Mouse (Mus musculus) limb, embryonic 10.5 days (tissue): ENCODE results near the gene Ceacam1. TPM values are rescaled to one million over a fixed set of nuclear protein-coding genes. Genes with fewer than 3 reads are reported as not detected.
"Not testable (repeated sequence)": the region's sequence is repeated elsewhere in the genome, so short reads cannot be mapped to it uniquely, and the experiment has no call there.

Experiments
- DNase-seq: peaks from one replicate; pipeline ENCODE4 v3.0.0-alpha.2; 2017; ENCODE audit warnings: low spot score
- H3K27ac ChIP-seq: fragments of 300-500 bp; sonication (generic); 2 replicates; pipeline ENCODE4 v1.5.1; 2016; ENCODE audit warnings: mild to moderate bottlenecking
- H3K27me3 ChIP-seq: fragments of 300-500 bp; sonication (generic); 2 replicates; pipeline ENCODE4 v1.6.1; 2016; ENCODE audit warnings: low read depth, mild to moderate bottlenecking; ENCODE audit not compliant: poor library complexity, severe bottlenecking
- H3K36me3 ChIP-seq: fragments of 300-500 bp; sonication (generic); 2 replicates; pipeline ENCODE4 v1.6.1; 2016; ENCODE audit warnings: mild to moderate bottlenecking, moderate library complexity
- H3K4me1 ChIP-seq: fragments of 300-500 bp; sonication (generic); 2 replicates; pipeline ENCODE4 v1.6.1; 2016
- H3K4me3 ChIP-seq: fragments of 300-500 bp; sonication (generic); 2 replicates; pipeline ENCODE4 v1.5.1; 2016; ENCODE audit warnings: mild to moderate bottlenecking, moderate library complexity
- H3K9me3 ChIP-seq: fragments of 300-500 bp; sonication (generic); replicated peaks from 2 replicates; pipeline ENCODE4 v1.6.1; 2016; ENCODE audit warnings: mild to moderate bottlenecking
- WGBS: fragments of 180-500 bp; shearing (Covaris S2); methylation state at CpG from one replicate; pipeline ENCODE4 v1.1.7; 2016; 5-methylcytosine and 5-hydroxymethylcytosine counted together
- polyA plus RNA-seq: library from polyadenylated mRNA; unstranded; fragments of >200 nt; fragmentation: Nextera tagmentation; extraction: Ambion mirVana; gene quantifications from 2 replicates; pipeline ENCODE4 v1.2.1, GENCODE M21; 2016

Gene Ceacam1
- 1.5 and 1.7 TPM in 2 replicates for polyA plus RNA-seq

DNA sequence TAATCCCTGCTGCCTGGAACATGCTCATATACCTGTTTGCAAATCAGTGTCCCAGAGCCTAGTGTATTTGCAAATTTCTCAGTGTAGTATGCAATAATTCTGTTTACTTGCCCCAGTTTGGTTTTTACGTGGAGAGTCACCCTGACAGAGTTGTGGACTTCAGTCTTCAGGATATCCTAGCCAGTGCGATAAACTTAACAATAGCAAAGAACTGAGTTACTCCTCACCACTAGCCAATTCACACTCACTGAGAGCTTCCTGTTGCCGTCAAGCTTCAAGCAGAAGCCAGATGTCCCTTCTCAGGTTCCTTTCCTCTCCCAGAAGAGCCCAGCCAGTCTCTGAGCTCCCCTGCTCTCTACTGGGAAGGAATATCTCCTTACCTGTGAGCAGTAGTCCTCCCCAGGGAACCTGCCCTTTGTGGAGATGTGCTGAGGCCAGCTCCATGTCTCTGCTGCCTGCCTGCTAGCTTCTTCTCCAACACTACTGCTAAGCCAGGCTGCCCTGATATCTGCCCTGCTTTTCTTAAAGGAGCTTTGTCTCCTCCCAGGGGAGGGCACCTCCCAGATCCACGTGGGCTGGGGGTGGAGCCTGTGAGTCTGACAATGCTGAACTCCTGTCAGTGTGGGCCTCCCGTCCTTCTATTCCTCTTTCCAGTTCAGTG is at the start of gene Ceacam1:
TSS of gene Ceacam1 (minus strand) at position 513 of the 661 bp plus-strand sequence.
- H3K36me3 ChIP-seq, H3K27me3 ChIP-seq, H3K4me1 ChIP-seq, H3K27ac ChIP-seq, H3K4me3 ChIP-seq, H3K9me3 ChIP-seq: not testable (repeated sequence)
- DNase-seq, result peak; percentile 36
- 27% methylated on average over 5 of the region's 5 CpGs for WGBS

GRCm38 (mm10) chr7:25516070-25516777 is 38.8 kb upstream of the Ceacam1 start:
- H3K27ac ChIP-seq, H3K36me3 ChIP-seq, H3K27me3 ChIP-seq, DNase-seq, H3K4me3 ChIP-seq, H3K4me1 ChIP-seq, H3K9me3 ChIP-seq: not testable (repeated sequence)
- 86% methylated on average over 3 of the region's 5 CpGs for WGBS

GRCm38 (mm10) chr7:25515667-25516066 is 38.3 kb upstream of the Ceacam1 start:
- DNase-seq, H3K9me3 ChIP-seq, H3K27me3 ChIP-seq, H3K36me3 ChIP-seq, H3K27ac ChIP-seq, H3K4me1 ChIP-seq, H3K4me3 ChIP-seq: not testable (repeated sequence)
- WGBS, result 70% methylated on average over 1 of the region's 1 CpGs

GRCm38 (mm10) chr7:25509925-25510324 is 32.5 kb upstream of the Ceacam1 start:
- WGBS, result 19% methylated on average over 3 of the region's 3 CpGs
- no peak for DNase-seq
- no peaks in the 10 kb centered on the region for H3K27me3 ChIP-seq
- H3K9me3 ChIP-seq, result no peaks in the 10 kb centered on the region
- no peak overlapping the region for H3K27ac ChIP-seq
- no peaks in the 10 kb centered on the region for H3K4me1 ChIP-seq
- H3K36me3 ChIP-seq, result no peaks in the 10 kb centered on the region
- no peak overlapping the region for H3K4me3 ChIP-seq

DNA sequence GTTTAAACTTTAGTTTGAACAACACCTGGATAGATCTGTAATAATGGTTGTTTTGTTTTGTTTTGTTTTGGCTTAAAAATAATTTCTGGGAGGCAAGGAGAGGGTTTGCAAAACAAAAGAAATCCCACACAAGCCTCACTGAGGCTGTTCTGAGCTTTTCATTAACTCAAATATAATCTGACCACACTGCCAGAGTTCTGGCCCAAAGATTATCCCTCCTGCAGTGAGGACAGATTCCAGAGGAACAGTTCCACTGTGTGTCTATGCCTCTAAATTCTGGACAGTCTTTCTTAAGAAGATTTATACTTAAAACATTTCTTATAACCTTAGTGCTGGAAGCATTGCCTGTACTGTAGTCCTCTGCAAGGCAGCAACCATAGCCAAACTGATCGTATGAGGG is 17.2 kb upstream of the Ceacam1 start:
- 86% methylated on average over 1 of the region's 1 CpGs for WGBS
- Histone ChIP-seq H3K9me3 (no peaks in the 10 kb centered on the region), H3K4me1 (no peaks in the 10 kb centered on the region), H3K27me3 (no peaks in the 10 kb centered on the region), H3K4me3 (no peak overlapping the region), H3K27ac (no peak overlapping the region), H3K36me3 (no peaks in the 10 kb centered on the region)
- DNase-seq, result no peak

- H3K4me3 ChIP-seq, H3K9me3 ChIP-seq, H3K36me3 ChIP-seq, DNase-seq, H3K27ac ChIP-seq, H3K27me3 ChIP-seq, H3K4me1 ChIP-seq: not testable (repeated sequence)
- no CpG with 5 or more reads among the region's 1 CpGs for WGBS
Observed at GRCm38 (mm10) chr7:25490698-25491097, 13.3 kb upstream of the Ceacam1 start.

GRCm38 (mm10) chr7:25489382-25489781 is 12.0 kb upstream of the Ceacam1 start:
- H3K9me3 ChIP-seq, H3K4me1 ChIP-seq, H3K36me3 ChIP-seq, H3K27ac ChIP-seq, DNase-seq, H3K4me3 ChIP-seq, H3K27me3 ChIP-seq: not testable (repeated sequence)
- WGBS, result 92% methylated on average over 3 of the region's 3 CpGs

GRCm38 (mm10) chr7:25486186-25486585 is 8.8 kb upstream of the Ceacam1 start:
- 39% methylated on average over 1 of the region's 1 CpGs for WGBS
- no peak for DNase-seq

DNA sequence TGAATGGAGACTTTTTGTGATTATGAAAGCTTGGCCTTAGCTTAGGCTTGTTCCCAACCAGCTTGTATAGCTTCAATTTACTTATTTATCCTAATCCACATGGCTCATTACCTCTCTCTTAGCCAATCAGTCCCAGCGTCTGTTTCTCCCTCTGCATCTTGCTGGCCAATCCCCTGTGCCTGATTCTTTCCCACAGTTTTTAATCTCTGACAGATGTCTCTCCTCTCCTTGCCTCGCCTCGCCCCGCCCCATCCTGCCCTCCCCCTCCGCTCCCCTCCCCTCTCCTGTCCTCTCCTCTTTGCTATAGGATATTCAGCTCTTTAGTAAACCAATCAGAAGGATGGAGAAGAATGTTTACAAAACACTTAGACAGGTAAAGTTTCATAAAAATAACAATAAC is 7.7 kb upstream of the Ceacam1 start:
- no peaks in the 10 kb centered on the region for H3K4me1 ChIP-seq
- H3K36me3 ChIP-seq, result no peaks in the 10 kb centered on the region
- H3K27me3 ChIP-seq, result no peaks in the 10 kb centered on the region
- H3K27ac ChIP-seq, result no peak overlapping the region
- no peaks in the 10 kb centered on the region for H3K9me3 ChIP-seq
- DNase-seq, result no peak
- WGBS, result 67% methylated on average over 5 of the region's 5 CpGs
- no peak overlapping the region for H3K4me3 ChIP-seq

More at GRCm38 (mm10) chr7:25486186-25486585, 8.8 kb upstream of the Ceacam1 start:
- Histone ChIP-seq H3K27me3 (no peaks in the 10 kb centered on the region), H3K4me1 (no peaks in the 10 kb centered on the region), H3K9me3 (no peaks in the 10 kb centered on the region), H3K4me3 (no peak overlapping the region), H3K36me3 (no peaks in the 10 kb centered on the region), H3K27ac (no peak overlapping the region)

DNA sequence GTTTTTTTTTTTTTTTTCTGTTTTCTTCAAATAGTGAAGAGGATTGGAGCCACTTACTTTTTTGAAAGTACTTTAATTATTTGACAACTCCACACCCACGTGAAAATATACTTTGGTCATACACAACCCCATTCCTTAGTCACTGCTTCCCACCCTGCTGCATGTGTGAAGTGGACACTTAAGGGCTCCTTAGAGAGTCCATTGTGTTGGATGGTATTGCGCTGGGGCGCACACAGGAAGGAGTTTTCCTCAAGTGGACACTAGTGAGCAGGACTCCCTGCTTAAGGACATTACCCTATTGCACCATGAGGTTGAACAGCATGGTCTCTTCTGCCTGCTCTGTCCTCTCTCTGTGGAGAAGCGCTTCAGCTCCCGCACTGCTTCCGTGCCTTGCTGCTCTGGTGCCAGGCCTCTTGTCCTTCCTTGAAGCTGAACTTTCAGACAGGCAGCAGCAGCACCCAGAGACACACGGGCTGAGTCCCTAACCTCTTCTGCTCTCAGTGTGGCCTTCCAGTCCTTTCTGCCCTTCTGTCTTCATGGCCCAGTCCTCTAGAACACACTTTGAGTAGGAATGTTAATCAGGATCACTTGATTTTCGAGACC is 5.8 kb upstream of the Ceacam1 start:
- H3K27ac ChIP-seq, result no peak overlapping the region
- H3K27me3 ChIP-seq, result no peaks in the 10 kb centered on the region
- no peaks in the 10 kb centered on the region for H3K4me1 ChIP-seq
- H3K9me3 ChIP-seq, result no peaks in the 10 kb centered on the region
- no peak for DNase-seq
- no peak overlapping the region for H3K4me3 ChIP-seq
- 82% methylated on average over 8 of the region's 8 CpGs for WGBS
- no peaks in the 10 kb centered on the region for H3K36me3 ChIP-seq

- DNase-seq, H3K4me1 ChIP-seq, H3K27me3 ChIP-seq, H3K36me3 ChIP-seq, H3K27ac ChIP-seq, H3K9me3 ChIP-seq, H3K4me3 ChIP-seq: not testable (repeated sequence)
- WGBS, result 65% methylated on average over 8 of the region's 8 CpGs
Observed at GRCm38 (mm10) chr7:25480791-25481190, 3.4 kb upstream of the Ceacam1 start.

DNA sequence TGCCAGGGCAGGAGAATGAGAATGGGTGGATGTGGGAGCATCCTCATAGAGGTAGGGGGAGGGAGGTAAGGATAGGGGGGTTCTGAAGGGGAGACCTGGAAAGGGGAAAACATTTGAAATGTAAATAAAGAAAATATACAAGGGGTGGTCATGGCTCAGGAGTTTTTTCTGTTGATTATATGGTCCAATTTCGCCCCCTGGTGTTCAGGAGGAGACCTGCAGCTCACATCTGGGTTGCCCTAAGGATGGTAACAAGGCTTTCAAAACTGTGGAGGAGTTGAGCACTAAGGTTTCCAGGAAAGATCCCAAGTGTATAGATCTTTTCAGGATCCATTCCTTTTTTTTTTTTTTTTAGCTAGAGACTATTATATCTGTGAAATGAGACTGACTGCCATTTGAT is 2.0 kb upstream of the Ceacam1 start:
- WGBS, result 0% methylated on average over 1 of the region's 1 CpGs
- Histone ChIP-seq H3K36me3 (no peaks in the 10 kb centered on the region), H3K4me1 (peaks cover 10% of the 10 kb centered on the region), H3K4me3 (no peak overlapping the region), H3K27ac (no peak overlapping the region), H3K9me3 (no peaks in the 10 kb centered on the region), H3K27me3 (no peaks in the 10 kb centered on the region)
- DNase-seq, result peak; percentile 37

- H3K27ac ChIP-seq, H3K4me1 ChIP-seq, H3K9me3 ChIP-seq, DNase-seq, H3K4me3 ChIP-seq, H3K36me3 ChIP-seq, H3K27me3 ChIP-seq: not testable (repeated sequence)
- 73% methylated on average over 2 of the region's 2 CpGs for WGBS
Observed at GRCm38 (mm10) chr7:25477752-25478093, 320 bp upstream of the Ceacam1 start.
